10 mouse cellular contexts compared by ENCODE assay signal in genomic region chr1:155138795-155139194, GRCm38 (mm10). TPM values are rescaled to one million over a fixed set of nuclear protein-coding genes. Genes with fewer than 3 reads are reported as not detected.
DNase-seq lines count a peak whose midpoint lies in the region; ATAC-seq lines count a peak whose summit lies in the region.
"Had no signal": no experiment of that assay in that cellular context is flagged by ENCODE, and none has a peak within 500 bp of the region (broad histone marks: within the 10 kb centered on the region; RNA-seq: fewer than 3 reads in every experiment).

No protein-coding gene starts in this region.

- ATAC-seq in embryonic facial prominence, embryonic 14.5 days (ENCODE audit: low read depth), result no peak

- no peaks in the 10 kb centered on the region for H3K36me3 ChIP-seq in embryonic facial prominence, embryonic 14.5 days (ENCODE audit: control insufficient read depth, insufficient read depth, low read length)
- H3K36me3 ChIP-seq in embryonic facial prominence, embryonic 10.5 days (replicated peaks), result no peaks in the 10 kb centered on the region
- H3K36me3 ChIP-seq in midbrain, embryonic 10.5 days, result no peaks in the 10 kb centered on the region

- peak; percentile 54 for DNase-seq in embryonic facial prominence, embryonic 14.5 days (ENCODE audit: low spot score)
- DNase-seq in embryonic facial prominence, embryonic 10.5 days (ENCODE audit: low spot score), result no peak
- peak; percentile 59 for DNase-seq in MN1 (ENCODE audit: low spot score)
- peak; percentile 56 for DNase-seq in gastrocnemius, postnatal 25 days
- peak; percentile 74 for DNase-seq in lung, postnatal 14 days
- no peak for DNase-seq in midbrain, embryonic 10.5 days (ENCODE audit: low spot score)
- DNase-seq in embryo, embryonic 10 days (ENCODE audit: low spot score), result no peak
- DNase-seq in B cell, adult 2 months, result no peak

- 87% methylated on average over 7 of the region's 7 CpGs for WGBS in embryonic facial prominence, embryonic 14.5 days
- 89% methylated on average over 7 of the region's 7 CpGs for WGBS in embryonic facial prominence, embryonic 10.5 days
- 91% methylated on average over 7 of the region's 7 CpGs for WGBS in midbrain, embryonic 10.5 days

- no peaks in the 10 kb centered on the region for H3K27me3 ChIP-seq in embryonic facial prominence, embryonic 14.5 days (replicated peaks; ENCODE audit: control insufficient read depth, insufficient read depth, low read length)
- H3K27me3 ChIP-seq in embryonic facial prominence, embryonic 10.5 days (replicated peaks; ENCODE audit: low read depth, poor library complexity, severe bottlenecking), result no peaks in the 10 kb centered on the region
- H3K27me3 ChIP-seq in midbrain, embryonic 10.5 days (ENCODE audit: low read depth, poor library complexity, severe bottlenecking), result no peaks in the 10 kb centered on the region

- no peak overlapping the region for H3K27ac ChIP-seq in embryonic facial prominence, embryonic 14.5 days (replicated peaks; ENCODE audit: low read depth, low read length)
- H3K27ac ChIP-seq in embryonic facial prominence, embryonic 10.5 days (replicated peaks), result no peak overlapping the region
- H3K27ac ChIP-seq in midbrain, embryonic 10.5 days (replicated peaks), result no peak overlapping the region
- H3K27ac ChIP-seq: hindbrain, embryonic 14.5 days; liver, embryonic 14.5 days had no signal

- no peak overlapping the region for H3K4me2 ChIP-seq in embryonic facial prominence, embryonic 14.5 days (ENCODE audit: low read depth, low read length)
- H3K4me2 ChIP-seq: hindbrain, embryonic 14.5 days had no signal

- H3K4me1 ChIP-seq in embryonic facial prominence, embryonic 14.5 days (ENCODE audit: control insufficient read depth, insufficient read depth, low read length), result 0 out of 2 replicates have a peak, but pooled peaks cover 7% of the 10 kb centered on the region
- peaks cover 15% of the 10 kb centered on the region for H3K4me1 ChIP-seq in embryonic facial prominence, embryonic 10.5 days
- no peaks in the 10 kb centered on the region for H3K4me1 ChIP-seq in midbrain, embryonic 10.5 days

- no peaks in the 10 kb centered on the region for H3K9me3 ChIP-seq in embryonic facial prominence, embryonic 14.5 days (ENCODE audit: control insufficient read depth, low read length)
- no peaks in the 10 kb centered on the region for H3K9me3 ChIP-seq in embryonic facial prominence, embryonic 10.5 days
- H3K9me3 ChIP-seq in midbrain, embryonic 10.5 days (replicated peaks), result no peaks in the 10 kb centered on the region

- H3K4me3 ChIP-seq in embryonic facial prominence, embryonic 14.5 days (ENCODE audit: low read depth, low read length), result no peak overlapping the region
- H3K4me3 ChIP-seq in embryonic facial prominence, embryonic 10.5 days, result no peak overlapping the region
- no peak overlapping the region for H3K4me3 ChIP-seq in midbrain, embryonic 10.5 days

- H3K9ac ChIP-seq in embryonic facial prominence, embryonic 14.5 days (ENCODE audit: low read depth, low read length), result no peak overlapping the region
- H3K9ac ChIP-seq: hindbrain, embryonic 14.5 days; liver, embryonic 14.5 days had no signal

RNA-seq across cellular contexts. Expression of gene Mr1, which starts 7.8 kb away (rescaled TPM):
- polyA plus RNA-seq in embryonic facial prominence, embryonic 14.5 days (2014; fragmentation: Nextera tagmentation; extraction: Ambion mirVana), result 6.8 and 7.9 TPM in 2 replicates
- polyA plus RNA-seq in embryonic facial prominence, embryonic 10.5 days (2016; fragmentation: Nextera tagmentation; extraction: Ambion mirVana), result 1.2 and 1.4 TPM in 2 replicates
- total RNA-seq in gastrocnemius, postnatal 25 days (2021), result 10 to 100 TPM in 1 of 2 experiments, 1 to 10 TPM in 1; 7.3 to 10.6 TPM
- polyA plus RNA-seq in midbrain, embryonic 10.5 days (2016; fragmentation: Nextera tagmentation; extraction: Ambion mirVana), result 0.37 and 0.48 TPM in 2 replicates

RNA-seq across cellular contexts. Expression of gene Stx6, which starts 19.7 kb away (rescaled TPM):
- polyA plus RNA-seq in embryonic facial prominence, embryonic 14.5 days (2014; fragmentation: Nextera tagmentation; extraction: Ambion mirVana), result 69.7 and 74.6 TPM in 2 replicates
- polyA plus RNA-seq in embryonic facial prominence, embryonic 10.5 days (2016; fragmentation: Nextera tagmentation; extraction: Ambion mirVana), result 85.0 and 88.9 TPM in 2 replicates
- total RNA-seq in gastrocnemius, postnatal 25 days (2021), result 10 to 100 TPM; 11.3 to 12.2 TPM
- 78.2 and 92.5 TPM in 2 replicates for polyA plus RNA-seq in midbrain, embryonic 10.5 days (2016; fragmentation: Nextera tagmentation; extraction: Ambion mirVana)

RNA-seq across cellular contexts. Expression of gene Ier5, which starts 39.4 kb away (rescaled TPM):
- 9.9 and 11.0 TPM in 2 replicates for polyA plus RNA-seq in embryonic facial prominence, embryonic 14.5 days (2014; fragmentation: Nextera tagmentation; extraction: Ambion mirVana)
- polyA plus RNA-seq in embryonic facial prominence, embryonic 10.5 days (2016; fragmentation: Nextera tagmentation; extraction: Ambion mirVana), result 4.4 TPM in 2 replicates
- total RNA-seq in gastrocnemius, postnatal 25 days (2021), result 1 to 10 TPM; 5.5 to 7.5 TPM
- polyA plus RNA-seq in midbrain, embryonic 10.5 days (2016; fragmentation: Nextera tagmentation; extraction: Ambion mirVana), result 4.0 and 4.3 TPM in 2 replicates

Comparison
In these comparisons a context has a peak if more than half of its experiments do, and no peak if none do; other contexts are left out.
1. DNase-seq: peak in embryonic facial prominence, embryonic 14.5 days (single experiment), MN1 (single experiment), gastrocnemius, postnatal 25 days (single experiment) and lung, postnatal 14 days (single experiment); none in embryonic facial prominence, embryonic 10.5 days (single experiment), midbrain, embryonic 10.5 days (single experiment), embryo, embryonic 10 days (single experiment) and B cell, adult 2 months (0 of 2).